ENCODE assay signal across 15 mouse cellular contexts in the genomic region with DNA sequence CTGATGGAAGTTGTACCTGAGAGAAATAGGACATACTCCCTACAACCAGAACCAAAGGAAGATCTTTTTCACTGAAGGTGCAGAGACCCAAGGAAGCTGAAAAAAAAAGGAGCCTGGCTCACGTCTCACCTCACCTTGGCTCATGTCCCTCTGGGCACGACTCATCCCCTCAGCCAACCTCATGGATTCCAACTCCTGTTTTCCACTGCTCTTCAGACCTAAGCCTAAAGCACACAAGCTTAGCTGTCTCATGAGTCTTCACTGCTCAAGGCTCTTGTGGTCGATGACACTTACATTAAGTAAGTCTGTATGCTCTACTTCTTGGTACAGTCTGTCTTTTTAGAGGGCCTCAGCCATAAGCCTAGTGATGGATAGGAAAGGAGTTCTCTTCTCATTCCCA.
"Had no signal": no experiment of that assay in that cellular context is flagged by ENCODE, and none has a peak within 500 bp of the region (broad histone marks: within the 10 kb centered on the region; RNA-seq: fewer than 3 reads in every experiment).

No protein-coding gene starts in this region.

- DNase-seq: lung, adult 18-20 months; lung, embryonic 14.5 days; lung, postnatal 10 days; lung, postnatal 4 days; midbrain, embryonic 14.5 days; retina, postnatal 1 day; right cerebral cortex, postnatal 14 days; thymus, adult 2 months; thymus, postnatal 25 days; thymus, postnatal 4 days had no signal

- ATAC-seq: midbrain, embryonic 16.5 days had no signal

- H3K27me3 ChIP-seq: midbrain, embryonic 12.5 days; neural tube, embryonic 13.5 days; neural tube, embryonic 15.5 days; stomach, embryonic 15.5 days had no signal
